Mouse (Mus musculus): ENCODE measurements around the gene Dok7. TPM values are rescaled to one million over a fixed set of nuclear protein-coding genes. Genes with fewer than 3 reads are reported as not detected.
A peak's percentile ranks its signal among the peaks of the same experiment; 100 is the strongest.

The Dok7 gene
- polyA plus RNA-seq, 1 experiment from 2014 or later = 0.83 TPM

- no peaks in the 10 kb centered on the region for H3K27me3 ChIP-seq (ENCODE audit: insufficient read depth, low read length)
- ATAC-seq (ENCODE audit: insufficient read depth) (peak; percentile 68; the same call in 1 of the 2 replicates), DNase-seq (peak; percentile 28)
- peaks cover 52% of the 10 kb centered on the region for H3K36me3 ChIP-seq (ENCODE audit: insufficient read depth)
- no peak overlapping the region for H3K4me2 ChIP-seq
- H3K4me1 ChIP-seq (ENCODE audit: insufficient read depth) = no peaks in the 10 kb centered on the region
- no peaks in the 10 kb centered on the region for H3K9me3 ChIP-seq (ENCODE audit: low read depth, low read length)
- no peak overlapping the region for H3K4me3 ChIP-seq (ENCODE audit: low read depth, low read length)
- no peak overlapping the region for H3K9ac ChIP-seq
- peak overlapping the region; percentile 42; the same call in 1 of the 2 replicates for H3K27ac ChIP-seq (ENCODE audit: low read depth)
- 66% methylated on average over 9 of the region's 9 CpGs for WGBS
- TF ChIP-seq CTCF (IDR thresholded peaks at IDR 0.05; ENCODE audit: low read depth) = no peak
These were observed 35.9 kb upstream of the Dok7 start for GRCm38 (mm10) chr5:35020410-35021241.

DNA sequence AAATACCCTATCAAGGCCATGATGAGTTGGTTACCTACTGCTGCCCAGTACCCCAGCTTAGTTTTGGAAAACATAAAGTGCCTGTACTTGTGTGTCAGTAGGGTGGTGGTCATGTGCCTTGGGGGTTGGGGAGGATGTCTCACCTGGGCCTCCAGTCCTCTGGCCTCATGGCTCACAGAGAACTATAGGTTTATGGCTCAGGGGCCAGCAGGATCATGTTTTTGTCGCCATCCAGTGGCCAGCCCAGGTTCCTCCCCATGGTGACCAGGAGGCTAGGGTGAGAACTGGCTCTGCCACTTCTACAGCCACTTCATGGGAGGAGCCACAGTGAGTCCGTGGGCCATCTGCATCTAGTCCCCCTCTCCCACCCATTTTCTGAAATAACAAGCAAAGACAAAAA, 31.6 kb upstream of the Dok7 start:
- H3K27ac ChIP-seq (ENCODE audit: low read depth) = no peak overlapping the region
- H3K9me3 ChIP-seq (ENCODE audit: low read depth, low read length) = no peaks in the 10 kb centered on the region
- DNase-seq = peak; percentile 64
- no peak overlapping the region for H3K4me2 ChIP-seq
- peaks cover 90% of the 10 kb centered on the region for H3K36me3 ChIP-seq (ENCODE audit: insufficient read depth)
- TF ChIP-seq CTCF (IDR thresholded peaks at IDR 0.05; ENCODE audit: low read depth) = peak; percentile 77
- WGBS = 19% methylated on average over 2 of the region's 2 CpGs
- H3K4me1 ChIP-seq (ENCODE audit: insufficient read depth) = no peaks in the 10 kb centered on the region
- ATAC-seq (ENCODE audit: insufficient read depth) = peak; percentile 48; the same call in 1 of the 2 replicates
- H3K27me3 ChIP-seq (ENCODE audit: insufficient read depth, low read length) = no peaks in the 10 kb centered on the region
- H3K4me3 ChIP-seq (ENCODE audit: low read depth, low read length) = no peak overlapping the region
- H3K9ac ChIP-seq = no peak overlapping the region

- no peak overlapping the region for H3K4me3 ChIP-seq (ENCODE audit: low read depth, low read length)
- H3K9me3 ChIP-seq (ENCODE audit: low read depth, low read length) = no peaks in the 10 kb centered on the region
- DNase-seq (no peak), ATAC-seq (ENCODE audit: insufficient read depth) (no peak)
- H3K4me1 ChIP-seq (ENCODE audit: insufficient read depth) = no peaks in the 10 kb centered on the region
- 100% methylated on average over 1 of the region's 1 CpGs for WGBS
- H3K4me2 ChIP-seq = no peak overlapping the region
- no peak overlapping the region for H3K9ac ChIP-seq
- H3K27ac ChIP-seq (ENCODE audit: low read depth) = no peak overlapping the region
- no peaks in the 10 kb centered on the region for H3K27me3 ChIP-seq (ENCODE audit: insufficient read depth, low read length)
- peaks cover 84% of the 10 kb centered on the region for H3K36me3 ChIP-seq (ENCODE audit: insufficient read depth)
- no peak for TF ChIP-seq CTCF (IDR thresholded peaks at IDR 0.05; ENCODE audit: low read depth)
These were observed 27.3 kb upstream of the Dok7 start for GRCm38 (mm10) chr5:35029303-35029702.

GRCm38 (mm10) chr5:35029755-35030154, 26.8 kb upstream of the Dok7 start:
- no peak overlapping the region for H3K27ac ChIP-seq (ENCODE audit: low read depth)
- H3K9me3 ChIP-seq (ENCODE audit: low read depth, low read length) = no peaks in the 10 kb centered on the region
- 91% methylated on average over 5 of the region's 5 CpGs for WGBS
- ATAC-seq (ENCODE audit: insufficient read depth) (no peak), DNase-seq (no peak)
- no peak overlapping the region for H3K4me3 ChIP-seq (ENCODE audit: low read depth, low read length)
- H3K36me3 ChIP-seq (ENCODE audit: insufficient read depth) = peaks cover 84% of the 10 kb centered on the region
- no peak overlapping the region for H3K9ac ChIP-seq
- TF ChIP-seq CTCF (IDR thresholded peaks at IDR 0.05; ENCODE audit: low read depth) = no peak
- no peaks in the 10 kb centered on the region for H3K27me3 ChIP-seq (ENCODE audit: insufficient read depth, low read length)
- H3K4me2 ChIP-seq = no peak overlapping the region
- H3K4me1 ChIP-seq (ENCODE audit: insufficient read depth) = no peaks in the 10 kb centered on the region

DNA sequence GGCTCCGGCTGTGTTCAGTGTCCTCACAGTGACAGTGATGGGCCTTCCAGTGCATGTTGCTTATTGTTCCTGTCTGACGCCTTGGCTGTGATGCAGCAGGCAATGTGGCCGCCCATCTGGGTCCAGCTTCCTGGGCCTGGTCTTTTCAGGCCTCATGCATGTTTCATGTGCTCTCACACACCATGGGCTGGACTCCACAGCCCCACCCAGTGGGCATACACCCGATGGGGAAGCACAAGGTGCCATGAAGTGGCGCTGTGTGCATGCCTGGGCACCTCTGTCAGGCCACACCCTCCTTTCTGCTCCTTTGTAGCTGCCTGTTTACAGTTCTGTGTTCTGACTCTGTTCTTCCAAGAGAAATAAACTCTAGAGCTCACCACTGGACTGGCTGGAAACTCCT, 23.5 kb upstream of the Dok7 start:
- H3K9me3 ChIP-seq (ENCODE audit: low read depth, low read length) = no peaks in the 10 kb centered on the region
- H3K9ac ChIP-seq = no peak overlapping the region
- H3K27me3 ChIP-seq (ENCODE audit: insufficient read depth, low read length) = no peaks in the 10 kb centered on the region
- no peak overlapping the region for H3K27ac ChIP-seq (ENCODE audit: low read depth)
- TF ChIP-seq CTCF (IDR thresholded peaks at IDR 0.05; ENCODE audit: low read depth) = peak; percentile 32
- no peak overlapping the region for H3K4me3 ChIP-seq (ENCODE audit: low read depth, low read length)
- H3K36me3 ChIP-seq (ENCODE audit: insufficient read depth) = peaks cover 56% of the 10 kb centered on the region
- WGBS = 68% methylated on average over 5 of the region's 5 CpGs
- ATAC-seq (ENCODE audit: insufficient read depth) = no peak
- DNase-seq = no peak
- H3K4me1 ChIP-seq (ENCODE audit: insufficient read depth) = no peaks in the 10 kb centered on the region
- H3K4me2 ChIP-seq = no peak overlapping the region

GRCm38 (mm10) chr5:35033619-35034018, 22.9 kb upstream of the Dok7 start:
- H3K4me1 ChIP-seq (ENCODE audit: insufficient read depth) = no peaks in the 10 kb centered on the region
- H3K36me3 ChIP-seq (ENCODE audit: insufficient read depth) = peaks cover 50% of the 10 kb centered on the region
- ATAC-seq (ENCODE audit: insufficient read depth) (no peak), DNase-seq (no peak)
- no peak overlapping the region for H3K4me2 ChIP-seq
- no peak overlapping the region for H3K27ac ChIP-seq (ENCODE audit: low read depth)
- H3K27me3 ChIP-seq (ENCODE audit: insufficient read depth, low read length) = no peaks in the 10 kb centered on the region
- H3K9ac ChIP-seq = no peak overlapping the region
- 83% methylated on average over 1 of the region's 1 CpGs for WGBS
- no peak for TF ChIP-seq CTCF (IDR thresholded peaks at IDR 0.05; ENCODE audit: low read depth)
- no peak overlapping the region for H3K4me3 ChIP-seq (ENCODE audit: low read depth, low read length)
- H3K9me3 ChIP-seq (ENCODE audit: low read depth, low read length) = no peaks in the 10 kb centered on the region

DNA sequence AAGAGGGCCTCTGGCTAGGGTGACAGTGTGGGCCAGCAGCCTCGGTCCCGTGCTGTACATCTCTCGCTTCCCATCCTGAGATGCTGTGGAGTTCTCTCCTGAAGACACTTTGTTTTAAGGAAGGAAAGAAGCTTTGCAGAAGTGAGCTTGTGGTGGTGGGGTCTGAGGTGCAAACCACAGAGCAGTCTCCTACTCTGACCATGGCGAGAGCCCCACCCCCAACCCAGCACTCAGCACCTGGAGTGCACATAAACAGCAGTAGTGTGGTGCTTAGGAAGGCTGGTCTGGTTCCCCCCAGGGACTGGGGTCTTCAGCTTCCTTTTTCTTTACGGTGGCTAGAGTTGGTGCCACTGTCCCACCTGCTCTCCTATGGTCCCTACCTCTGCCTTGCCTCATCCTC, 21.4 kb upstream of the Dok7 start:
- WGBS = 81% methylated on average over 5 of the region's 5 CpGs
- Histone ChIP-seq H3K4me2 (no peak overlapping the region), H3K9me3 (ENCODE audit: low read depth, low read length) (no peaks in the 10 kb centered on the region), H3K27me3 (ENCODE audit: insufficient read depth, low read length) (no peaks in the 10 kb centered on the region), H3K4me1 (ENCODE audit: insufficient read depth) (no peaks in the 10 kb centered on the region), H3K4me3 (ENCODE audit: low read depth, low read length) (no peak overlapping the region), H3K9ac (no peak overlapping the region), H3K27ac (ENCODE audit: low read depth) (no peak overlapping the region), H3K36me3 (ENCODE audit: insufficient read depth) (peaks cover 35% of the 10 kb centered on the region)
- TF ChIP-seq CTCF (IDR thresholded peaks at IDR 0.05; ENCODE audit: low read depth) = no peak
- no peak for ATAC-seq (ENCODE audit: insufficient read depth)
- DNase-seq = no peak
